Mouse (Mus musculus) megakaryocyte, adult 5-6 weeks (primary cell): ENCODE measurements around the gene Cabp1. TPM values are rescaled to one million over a fixed set of nuclear protein-coding genes. Genes with fewer than 3 reads are reported as not detected.

Experiments used
- ATAC-seq: 2 replicates; pipeline ENCODE4 v1.8.0; 2016; ENCODE audit warnings: mild to moderate bottlenecking, inconsistent platforms; ENCODE audit not compliant: poor library complexity, severe bottlenecking
- total RNA-seq, 2 experiments: library from RNA; stranded (forward) in 1 of 2; stranded (reverse) in 1 of 2; fragments of 153-499, 151-499 nt in 1 of 2; fragments of 221-1000, 200-1000 nt in 1 of 2; gene quantifications; 2 replicates each; pipeline versions ENCODE4 v1.2.3 to v1.2.4; 2015 to 2017

Gene Cabp1
- total RNA-seq (2015) (not detected in 2 replicates), total RNA-seq (2017) (not detected in 2 replicates)

GRCm38 (mm10) chr5:115193669-115194625 lies at the start of gene Cabp1:
Gene Cabp1 (minus strand): TSS chr5:115194381.
- ATAC-seq, result peak; percentile 47

GRCm38 (mm10) chr5:115240191-115240590 lies 46.0 kb upstream of the Cabp1 start:
- ATAC-seq, result no peak

GRCm38 (mm10) chr5:115238729-115239195 lies 44.6 kb upstream of the Cabp1 start:
- no peak for ATAC-seq

GRCm38 (mm10) chr5:115237803-115238728 lies 43.9 kb upstream of the Cabp1 start:
- peak; percentile 91 for ATAC-seq

GRCm38 (mm10) chr5:115235786-115236263 lies 41.6 kb upstream of the Cabp1 start, which contains the start of gene Pop5:
Gene Pop5 (plus strand): TSS chr5:115235836.
- peak; percentile 78 for ATAC-seq

- ATAC-seq, result peak; percentile 31
These were observed 41.2 kb upstream of the Cabp1 start for GRCm38 (mm10) chr5:115235323-115235771.

GRCm38 (mm10) chr5:115234519-115234918 lies 40.3 kb upstream of the Cabp1 start:
- no peak for ATAC-seq

GRCm38 (mm10) chr5:115233031-115233780 lies 39.0 kb upstream of the Cabp1 start:
- no peak for ATAC-seq

- ATAC-seq, result no peak
These were observed 38.3 kb upstream of the Cabp1 start for GRCm38 (mm10) chr5:115232516-115232915.

- ATAC-seq, result no peak
These were observed 37.5 kb upstream of the Cabp1 start for GRCm38 (mm10) chr5:115231552-115232120.

GRCm38 (mm10) chr5:115230830-115231551 lies 36.8 kb upstream of the Cabp1 start:
- no peak for ATAC-seq

- no peak for ATAC-seq
These were observed 28.3 kb upstream of the Cabp1 start for GRCm38 (mm10) chr5:115222485-115222884.

GRCm38 (mm10) chr5:115220931-115221640 lies 26.9 kb upstream of the Cabp1 start:
- ATAC-seq, result no peak

- ATAC-seq, result no peak
These were observed 23.8 kb upstream of the Cabp1 start for GRCm38 (mm10) chr5:115217998-115218397.

- ATAC-seq, result no peak
These were observed 21.3 kb upstream of the Cabp1 start for GRCm38 (mm10) chr5:115215273-115216185.

- ATAC-seq, result no peak
These were observed 20.7 kb upstream of the Cabp1 start for GRCm38 (mm10) chr5:115214864-115215263.

- ATAC-seq, result no peak
These were observed 18.7 kb upstream of the Cabp1 start for GRCm38 (mm10) chr5:115212861-115213260.
